Mouse (Mus musculus) kidney, postnatal 10 days (tissue): ENCODE data around the gene Frmd4b.

Experiments
- DNase-seq: peaks from one replicate; pipeline ENCODE4 v3.0.0; 2021; ENCODE audit warnings: mixed read lengths

Gene Frmd4b

GRCm38 (mm10) chr6:97578210-97578609 lies 39.1 kb downstream of the Frmd4b start:
- no peak for DNase-seq

GRCm38 (mm10) chr6:97577349-97577748 lies 40.0 kb downstream of the Frmd4b start:
- no peak for DNase-seq

GRCm38 (mm10) chr6:97576565-97577346 lies 40.6 kb downstream of the Frmd4b start:
- DNase-seq = peak; percentile 60

DNA sequence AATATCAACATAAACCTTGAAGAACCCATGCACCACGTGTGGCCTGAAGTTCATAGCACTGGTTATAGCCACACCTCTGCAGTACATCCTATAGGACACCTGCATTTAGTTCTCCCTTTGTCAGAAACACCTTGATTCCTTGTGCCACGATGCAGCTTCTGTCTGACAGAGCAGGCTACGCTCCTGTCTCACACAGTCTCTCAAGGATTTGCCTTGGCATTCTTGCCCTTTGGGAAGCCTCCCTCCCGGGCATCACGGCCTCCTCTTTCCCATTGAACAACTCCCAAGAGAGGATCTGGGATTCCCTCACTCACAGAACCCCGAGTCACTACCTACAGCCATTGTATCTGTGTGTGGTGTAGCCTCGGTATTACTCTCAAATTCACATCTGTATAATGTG lies 41.2 kb downstream of the Frmd4b start:
- DNase-seq = no peak

GRCm38 (mm10) chr6:97574973-97575372 lies 42.4 kb downstream of the Frmd4b start:
- no peak for DNase-seq

DNA sequence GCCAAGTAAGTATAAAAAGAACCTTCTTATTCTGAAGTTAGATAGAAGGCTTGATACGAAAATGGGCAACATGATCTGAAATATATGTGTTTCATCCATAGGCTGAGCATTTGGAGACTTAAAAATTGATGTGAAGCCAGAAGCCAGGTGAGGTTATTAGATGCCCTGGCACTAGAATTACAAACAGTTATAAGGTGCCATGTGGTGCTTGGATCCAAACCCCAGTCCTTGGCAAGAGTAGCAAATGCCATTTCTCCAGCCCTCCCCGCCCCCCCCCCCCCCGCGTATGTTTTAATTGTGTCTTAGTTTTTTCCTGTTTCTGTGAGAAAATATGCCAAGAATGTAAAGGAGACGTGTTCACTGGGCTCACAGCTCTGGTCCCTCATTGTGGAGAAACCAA lies 45.1 kb downstream of the Frmd4b start:
- no peak for DNase-seq

GRCm38 (mm10) chr6:97568538-97568937 lies 48.8 kb downstream of the Frmd4b start:
- no peak for DNase-seq

DNA sequence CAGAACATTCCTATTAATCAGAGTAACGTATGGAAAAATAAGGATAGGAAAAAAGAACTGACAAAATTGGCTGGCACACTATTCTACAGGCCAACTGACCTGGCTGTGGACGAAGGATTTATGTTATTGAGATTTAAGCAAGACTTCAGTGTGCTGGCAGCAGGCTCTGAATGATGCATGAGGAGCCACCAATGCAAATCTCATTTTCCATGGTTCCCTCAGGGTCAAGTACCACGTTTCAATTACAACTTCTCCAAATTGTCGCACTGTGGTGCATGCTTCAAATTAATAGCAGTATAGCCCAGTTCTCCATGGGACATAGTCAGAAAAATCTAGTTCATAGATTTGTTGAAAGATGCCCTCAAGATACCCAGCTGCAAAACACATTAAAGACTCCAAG lies 50.6 kb downstream of the Frmd4b start:
- DNase-seq = no peak

DNA sequence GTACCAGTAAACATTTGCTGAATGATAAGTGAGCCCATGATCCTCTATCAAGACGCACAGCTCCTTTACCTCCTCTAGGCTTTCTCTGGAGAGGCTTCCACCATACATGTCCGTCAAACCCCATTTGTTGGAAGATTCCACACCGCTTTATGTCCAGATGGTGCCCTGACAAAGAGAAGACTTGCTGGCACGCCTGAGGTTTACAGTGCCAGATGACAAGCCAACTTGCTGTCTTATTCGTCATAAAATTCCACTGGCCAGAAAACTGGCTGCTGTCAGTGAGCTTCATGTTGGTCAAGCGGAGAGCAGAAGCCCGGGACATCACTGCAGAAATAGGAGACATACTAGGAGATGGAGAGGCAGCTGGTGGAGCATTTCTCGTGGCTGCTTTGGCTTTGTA lies 60.2 kb downstream of the Frmd4b start:
- no peak for DNase-seq

DNA sequence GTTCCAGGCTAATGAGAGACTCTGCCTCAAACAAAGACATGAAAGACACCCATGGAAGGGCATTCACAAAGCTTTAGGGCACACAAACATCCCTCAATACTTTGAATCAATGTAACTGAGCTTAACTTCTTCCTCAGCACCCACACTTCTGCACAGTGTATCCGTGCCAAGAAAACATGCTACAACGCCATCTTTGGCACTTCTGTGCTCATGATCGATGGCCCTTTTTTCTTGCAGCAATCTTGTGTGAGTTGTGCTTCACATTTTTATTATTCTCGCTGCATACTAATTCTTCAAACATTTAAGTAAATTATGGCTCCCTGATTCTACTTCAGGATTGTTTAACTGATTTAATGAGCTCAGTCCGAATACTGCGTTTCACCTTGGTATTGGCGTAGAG lies 61.7 kb downstream of the Frmd4b start:
- no peak for DNase-seq

DNA sequence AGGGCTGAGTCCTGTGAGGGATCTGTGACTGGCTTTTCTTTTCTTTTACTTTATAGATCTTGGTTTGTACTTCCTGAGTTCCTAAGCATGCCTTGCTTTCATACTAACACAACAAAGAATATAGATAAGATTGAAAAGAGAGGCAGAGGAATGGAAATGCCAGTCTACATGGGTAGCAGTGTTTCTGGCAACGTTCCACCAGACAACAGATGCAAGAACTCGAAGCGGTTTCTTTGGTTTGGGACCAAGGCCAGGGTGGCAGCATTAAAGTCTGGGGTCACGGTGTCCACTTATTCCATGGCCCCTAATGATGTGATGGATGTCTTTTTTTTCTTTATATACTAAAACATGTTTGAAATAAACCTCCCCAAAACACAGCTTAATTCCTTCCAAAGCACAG lies 63.9 kb downstream of the Frmd4b start:
- no peak for DNase-seq

DNA sequence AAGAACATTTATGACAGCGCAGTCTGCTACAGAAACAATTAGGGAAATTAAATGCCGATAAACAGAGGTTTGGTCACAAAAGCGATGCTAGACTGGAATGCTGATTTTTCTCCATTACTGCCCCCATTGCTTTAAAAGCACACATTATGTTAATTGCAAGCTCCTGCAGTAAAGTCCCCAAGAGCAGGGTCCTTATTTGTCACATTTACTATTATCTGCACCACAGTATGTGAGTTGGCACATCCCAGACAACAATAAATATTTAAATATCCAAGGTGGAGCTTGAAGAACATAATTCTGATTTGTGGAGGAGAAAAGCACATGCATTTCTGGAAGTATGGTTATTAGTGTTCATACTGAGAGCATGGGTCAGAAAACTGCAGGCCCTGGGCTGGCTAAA lies 64.8 kb downstream of the Frmd4b start:
- no peak for DNase-seq

- DNase-seq = no peak
These were observed 65.5 kb downstream of the Frmd4b start for GRCm38 (mm10) chr6:97551884-97552283.

DNA sequence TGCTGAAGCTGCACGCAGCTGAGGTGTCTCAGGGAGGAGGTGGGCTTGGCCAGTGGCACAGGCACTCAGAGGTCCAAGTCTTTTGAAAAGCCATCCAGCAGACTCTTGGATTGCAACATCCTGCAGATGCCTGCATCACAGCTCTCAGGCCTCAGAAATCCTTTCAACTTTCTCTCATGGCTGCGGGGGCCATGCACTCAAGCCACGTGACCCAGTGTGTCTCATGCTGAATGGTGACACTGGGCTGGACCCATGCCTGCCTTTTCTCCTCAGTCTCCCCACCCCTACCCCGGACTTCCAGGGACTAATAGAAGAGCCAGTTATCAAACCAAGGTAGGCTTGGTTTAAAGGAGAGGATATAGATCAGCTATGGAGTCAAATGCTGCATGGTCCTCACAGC lies 66.2 kb downstream of the Frmd4b start:
- DNase-seq = no peak

- no peak for DNase-seq
These were observed 76.9 kb downstream of the Frmd4b start for GRCm38 (mm10) chr6:97540458-97540857.

GRCm38 (mm10) chr6:97535763-97536445 lies 81.4 kb downstream of the Frmd4b start:
- DNase-seq = no peak

GRCm38 (mm10) chr6:97531043-97531442 lies 86.3 kb downstream of the Frmd4b start:
- DNase-seq = peak; percentile 29

GRCm38 (mm10) chr6:97528961-97529680 lies 88.2 kb downstream of the Frmd4b start:
- no peak for DNase-seq

- DNase-seq = peak; percentile 64
These were observed 91.2 kb downstream of the Frmd4b start for GRCm38 (mm10) chr6:97526092-97526491.

- DNase-seq = peak; percentile 90
These were observed 94.2 kb downstream of the Frmd4b start for GRCm38 (mm10) chr6:97523118-97523517.

DNA sequence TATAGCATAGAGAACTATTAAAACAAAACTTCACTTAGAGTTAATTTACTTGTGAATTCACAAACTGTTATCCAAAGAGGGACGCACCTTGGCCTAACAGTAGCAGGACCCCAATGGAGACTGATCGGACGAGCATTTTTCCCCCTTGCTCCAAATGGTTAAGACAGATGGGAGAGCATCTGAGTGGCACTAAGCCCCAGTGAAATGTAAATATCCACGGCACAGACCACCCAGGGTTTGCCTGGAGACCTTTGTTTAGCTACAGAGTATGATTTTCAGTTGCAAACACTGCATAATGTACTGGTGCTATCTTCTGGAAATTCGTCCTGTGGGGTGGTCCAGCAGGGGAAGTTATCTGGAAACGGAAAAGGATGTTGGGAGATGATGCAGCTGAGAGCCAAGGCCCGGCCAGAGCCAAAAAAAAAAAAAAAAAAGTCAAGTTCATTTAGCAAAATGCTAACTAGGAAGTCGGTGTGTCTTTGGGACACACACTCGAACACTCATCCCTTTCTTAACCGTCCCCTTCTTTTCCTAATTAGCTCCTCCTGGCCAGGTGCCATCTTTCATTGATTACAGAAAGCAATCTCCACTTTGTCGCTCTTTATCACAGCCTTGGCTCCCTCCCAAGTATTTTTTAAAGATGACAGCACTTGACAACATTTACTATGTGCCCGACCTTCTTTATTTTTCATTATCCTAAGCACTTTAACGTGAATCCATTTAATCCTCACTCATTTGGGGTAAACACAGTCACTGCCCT lies 95.9 kb downstream of the Frmd4b start:
- no peak for DNase-seq

DNA sequence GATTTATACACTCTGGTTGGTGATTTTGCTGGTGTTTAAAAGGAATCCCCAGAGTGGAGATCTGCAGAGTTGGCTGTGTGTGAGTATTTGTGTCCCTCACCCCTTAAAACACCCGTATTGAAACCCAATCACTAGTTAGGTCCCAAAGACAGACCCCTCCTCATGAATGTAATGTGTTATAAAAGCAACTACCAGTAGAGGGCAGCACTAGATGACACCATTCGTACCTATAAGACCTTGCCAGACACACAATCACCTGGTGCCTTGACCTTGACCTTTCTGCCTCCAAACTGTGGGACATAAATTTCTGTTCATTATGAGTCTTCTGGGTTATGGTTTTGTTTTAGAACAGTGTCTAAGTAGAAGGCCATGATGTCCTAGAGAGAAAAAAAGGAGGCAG lies 96.8 kb downstream of the Frmd4b start:
- no peak for DNase-seq

DNA sequence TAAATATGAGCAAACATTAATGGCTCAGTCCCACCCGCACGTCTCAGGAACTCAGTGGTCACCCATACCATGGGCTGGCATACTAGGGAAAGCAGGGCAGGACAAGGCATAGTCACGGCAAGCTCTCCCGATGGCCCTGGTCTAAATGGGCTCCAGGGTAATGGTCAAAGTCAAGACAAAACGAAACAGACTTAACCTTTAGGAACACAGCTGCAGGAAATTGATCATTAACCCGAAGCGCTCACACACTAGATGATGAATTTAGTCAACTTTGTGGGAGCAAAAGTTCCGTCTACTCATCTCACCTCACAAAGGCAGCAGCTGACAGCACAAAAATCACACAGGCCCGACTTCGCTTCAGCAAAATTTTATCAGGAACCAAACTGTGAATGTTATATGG lies 97.8 kb downstream of the Frmd4b start:
- peak; percentile 28 for DNase-seq
